Mouse (Mus musculus): ENCODE results near the gene Rab43.

The Rab43 gene

GRCm38 (mm10) chr6:87809144-87809543 is 2.8 kb downstream of the Rab43 start:
- no peak for DNase-seq (ENCODE audit: low spot score in 2 of 2)

GRCm38 (mm10) chr6:87808521-87808920 is 3.4 kb downstream of the Rab43 start:
- peak in 1 of 2 experiments; percentile 28 for DNase-seq (ENCODE audit: low spot score in 2 of 2)

- peak in 1 of 2 experiments; percentile 43 for DNase-seq (ENCODE audit: low spot score in 2 of 2)
Measured at GRCm38 (mm10) chr6:87807735-87808440, 4.1 kb downstream of the Rab43 start.

GRCm38 (mm10) chr6:87806857-87807256 is 5.1 kb downstream of the Rab43 start:
- DNase-seq (ENCODE audit: low spot score in 2 of 2): peak in 1 of 2 experiments; percentile 24

GRCm38 (mm10) chr6:87806028-87806427 is 5.9 kb downstream of the Rab43 start:
- no peak for DNase-seq (ENCODE audit: low spot score in 2 of 2)

GRCm38 (mm10) chr6:87805448-87805847 is 6.5 kb downstream of the Rab43 start:
- no peak for DNase-seq (ENCODE audit: low spot score in 2 of 2)

GRCm38 (mm10) chr6:87804886-87805285 is 7.1 kb downstream of the Rab43 start:
- DNase-seq (ENCODE audit: low spot score in 2 of 2): no peak

GRCm38 (mm10) chr6:87804036-87804435 is 7.9 kb downstream of the Rab43 start:
- no peak for DNase-seq (ENCODE audit: low spot score in 2 of 2)

- no peak for DNase-seq (ENCODE audit: low spot score in 2 of 2)
Measured at GRCm38 (mm10) chr6:87802462-87802861, 9.5 kb downstream of the Rab43 start.

- peak in 1 of 2 experiments; percentile 14 for DNase-seq (ENCODE audit: low spot score in 2 of 2)
Measured at GRCm38 (mm10) chr6:87799576-87799975, 12.4 kb downstream of the Rab43 start.

GRCm38 (mm10) chr6:87797321-87797720 is 14.6 kb downstream of the Rab43 start:
- DNase-seq (ENCODE audit: low spot score in 2 of 2): no peak

GRCm38 (mm10) chr6:87796251-87796880 is 15.6 kb downstream of the Rab43 start:
- DNase-seq (ENCODE audit: low spot score in 2 of 2): no peak

- DNase-seq (ENCODE audit: low spot score in 2 of 2): no peak
Measured at GRCm38 (mm10) chr6:87795385-87796150, 16.4 kb downstream of the Rab43 start.

GRCm38 (mm10) chr6:87793821-87794510 is 18.0 kb downstream of the Rab43 start:
- no peak for DNase-seq (ENCODE audit: low spot score in 2 of 2)

- DNase-seq (ENCODE audit: low spot score in 2 of 2): peak in 1 of 2 experiments; percentile 14
Measured at GRCm38 (mm10) chr6:87791826-87792225, 20.1 kb downstream of the Rab43 start.

GRCm38 (mm10) chr6:87790779-87791480 is 21.0 kb downstream of the Rab43 start:
- DNase-seq (ENCODE audit: low spot score in 2 of 2): peak; percentile 84 to 95

- DNase-seq (ENCODE audit: low spot score in 2 of 2): peak; percentile 38 to 44
Measured at GRCm38 (mm10) chr6:87789791-87790190, 22.2 kb downstream of the Rab43 start.

- DNase-seq (ENCODE audit: low spot score in 2 of 2): peak; percentile 65 to 69
Measured at GRCm38 (mm10) chr6:87788896-87789587, 22.9 kb downstream of the Rab43 start.

GRCm38 (mm10) chr6:87788266-87788895 is 23.6 kb downstream of the Rab43 start:
- DNase-seq (ENCODE audit: low spot score in 2 of 2): peak in 1 of 2 experiments; percentile 18

Measured in spleen, postnatal 10 days (tissue).